Mouse (Mus musculus): ENCODE results near the gene Ctnnd1. TPM values are rescaled to one million over a fixed set of nuclear protein-coding genes. Genes with fewer than 3 reads are reported as not detected.

Gene Ctnnd1
- polyA plus RNA-seq, 1 experiment from 2014 or later, result 52.7 TPM

DNA sequence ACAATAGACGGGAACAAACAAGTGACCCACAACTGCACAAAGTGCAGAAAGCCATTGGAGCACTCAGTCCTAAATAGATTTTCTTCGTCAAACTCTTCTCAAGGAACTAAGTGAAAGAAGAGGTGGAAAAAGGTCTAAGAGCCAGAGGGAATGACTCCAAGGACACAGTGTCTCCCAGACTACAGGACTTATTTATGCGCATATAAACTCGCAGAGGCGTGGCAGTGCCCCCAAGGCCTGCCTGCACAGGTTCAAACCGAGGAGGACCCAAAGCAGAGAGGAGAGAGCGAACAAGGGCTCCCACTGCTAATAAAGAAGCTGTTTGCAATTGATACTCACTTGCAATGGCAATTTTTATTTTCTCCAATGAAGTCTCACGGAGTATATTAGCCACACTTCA, 64.9 kb downstream of the Ctnnd1 start:
- ATAC-seq (ENCODE audit: insufficient number of reproducible peaks, low FRiP score, low TSS enrichment, low read depth), result no peak

DNA sequence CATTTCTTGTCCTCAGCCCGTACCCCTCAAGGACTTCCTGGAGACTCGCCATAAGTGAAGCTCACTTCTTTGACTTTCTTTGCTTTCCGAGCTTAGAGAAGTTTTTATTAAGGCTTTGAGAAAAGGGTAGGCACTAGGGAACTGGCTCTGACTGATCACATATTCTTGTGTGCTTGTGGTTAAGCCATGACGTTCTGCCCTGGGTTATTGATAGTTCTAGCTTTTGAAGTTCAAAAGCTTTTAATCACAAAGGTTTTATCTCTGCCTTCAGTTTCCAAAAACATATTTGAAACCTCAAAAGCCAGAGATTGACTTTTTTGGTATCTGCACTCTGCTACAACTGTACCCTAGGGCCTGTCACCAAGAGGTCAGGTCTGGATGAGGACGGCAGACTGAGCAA, 68.3 kb downstream of the Ctnnd1 start:
- no peak for ATAC-seq (ENCODE audit: insufficient number of reproducible peaks, low FRiP score, low TSS enrichment, low read depth)
- no peak overlapping the region for H3K9ac ChIP-seq
- no peak overlapping the region for H3K4me3 ChIP-seq
- H3K27me3 ChIP-seq, result no peaks in the 10 kb centered on the region
- H3K27ac ChIP-seq, result no peak overlapping the region
- H3K4me1 ChIP-seq, result no peaks in the 10 kb centered on the region
- 69% methylated on average over 5 of the region's 5 CpGs for WGBS
- H3K36me3 ChIP-seq, result 0 out of 2 replicates have a peak, but pooled peaks cover 5% of the 10 kb centered on the region
- H3K9me3 ChIP-seq, result no peaks in the 10 kb centered on the region
- no peak overlapping the region for H3K4me2 ChIP-seq

More for the DNA sequence above, 64.9 kb downstream of the Ctnnd1 start:
- no peak overlapping the region for H3K27ac ChIP-seq
- 88% methylated on average over 8 of the region's 8 CpGs for WGBS
- no peak overlapping the region for H3K9ac ChIP-seq
- H3K4me3 ChIP-seq, result no peak overlapping the region
- no peaks in the 10 kb centered on the region for H3K4me1 ChIP-seq
- H3K36me3 ChIP-seq, result peaks cover 10% of the 10 kb centered on the region
- H3K27me3 ChIP-seq, result no peaks in the 10 kb centered on the region
- H3K9me3 ChIP-seq, result no peaks in the 10 kb centered on the region
- no peak overlapping the region for H3K4me2 ChIP-seq

DNA sequence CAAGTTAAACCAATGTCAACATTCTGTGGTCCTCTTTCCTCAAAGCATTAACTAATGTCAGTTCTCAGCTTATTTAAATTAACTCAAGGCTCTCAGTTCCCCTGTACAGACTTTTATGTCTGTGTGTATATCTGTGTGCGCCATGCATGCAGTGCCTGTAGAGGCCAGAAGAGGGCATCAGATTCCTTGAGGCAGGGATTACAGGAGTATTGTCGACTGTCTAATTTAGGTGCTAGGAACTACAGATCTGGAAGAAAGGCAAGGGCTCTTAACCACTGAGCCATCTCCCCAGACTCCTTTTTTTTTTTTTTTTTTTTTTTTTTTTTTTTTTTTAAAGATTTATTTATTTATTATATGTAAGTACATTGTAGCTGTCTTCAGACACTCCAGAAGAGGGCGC, 69.4 kb downstream of the Ctnnd1 start:
- Histone ChIP-seq H3K36me3 (0 out of 2 replicates have a peak, but pooled peaks cover 5% of the 10 kb centered on the region), H3K27ac (no peak overlapping the region), H3K9me3 (no peaks in the 10 kb centered on the region), H3K4me2 (no peak overlapping the region), H3K4me1 (no peaks in the 10 kb centered on the region), H3K4me3 (no peak overlapping the region), H3K9ac (no peak overlapping the region), H3K27me3 (no peaks in the 10 kb centered on the region)
- no peak for ATAC-seq (ENCODE audit: insufficient number of reproducible peaks, low FRiP score, low TSS enrichment, low read depth)
- 88% methylated on average over 2 of the region's 3 CpGs for WGBS

DNA sequence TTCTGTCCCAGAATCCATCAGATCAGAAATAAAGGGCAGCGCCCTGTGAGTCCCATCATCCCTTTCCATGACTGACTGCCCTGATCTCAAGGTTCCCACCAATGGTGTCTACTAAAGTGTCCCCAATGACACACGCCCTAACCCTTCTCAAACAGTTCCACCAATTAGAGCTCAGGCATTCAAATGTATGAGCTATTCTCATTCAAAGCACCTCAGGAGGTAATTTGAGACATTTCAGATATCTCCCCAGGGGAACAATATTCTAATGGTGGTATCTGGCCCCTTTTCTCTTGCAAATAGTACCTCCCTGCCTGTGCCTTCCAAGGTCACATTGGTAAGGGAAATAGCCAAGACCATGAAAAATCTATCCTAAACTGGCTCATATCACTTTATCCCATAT, 71.3 kb downstream of the Ctnnd1 start:
- WGBS, result 93% methylated on average over 2 of the region's 2 CpGs
- H3K4me3 ChIP-seq, result no peak overlapping the region
- ATAC-seq (ENCODE audit: insufficient number of reproducible peaks, low FRiP score, low TSS enrichment, low read depth), result no peak
- H3K27me3 ChIP-seq, result no peaks in the 10 kb centered on the region
- no peak overlapping the region for H3K9ac ChIP-seq
- no peak overlapping the region for H3K4me2 ChIP-seq
- no peaks in the 10 kb centered on the region for H3K4me1 ChIP-seq
- no peak overlapping the region for H3K27ac ChIP-seq
- no peaks in the 10 kb centered on the region for H3K36me3 ChIP-seq
- no peaks in the 10 kb centered on the region for H3K9me3 ChIP-seq

DNA sequence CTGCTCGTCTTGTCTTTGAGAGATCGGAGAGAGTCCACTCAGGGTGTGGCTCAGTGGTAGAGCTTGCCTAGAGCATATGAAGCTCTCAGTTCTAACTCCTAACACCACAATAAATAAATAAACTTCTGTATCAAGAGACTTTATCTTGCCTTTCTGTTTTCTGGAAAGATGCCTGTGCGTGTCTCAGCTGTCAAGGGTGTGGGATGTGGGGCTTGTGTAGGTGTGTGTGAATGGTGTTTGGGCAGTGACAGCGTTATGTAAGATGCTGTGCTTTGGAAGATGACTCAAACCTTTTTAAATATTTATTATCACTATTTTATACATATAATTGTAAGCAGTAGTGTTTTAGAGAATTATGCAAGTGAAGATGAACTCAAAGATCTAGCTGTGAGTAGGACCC, 76.4 kb downstream of the Ctnnd1 start:
- no peak overlapping the region for H3K4me2 ChIP-seq
- H3K4me3 ChIP-seq, result no peak overlapping the region
- H3K9ac ChIP-seq, result no peak overlapping the region
- H3K36me3 ChIP-seq, result no peaks in the 10 kb centered on the region
- H3K27me3 ChIP-seq, result no peaks in the 10 kb centered on the region
- no peak overlapping the region for H3K27ac ChIP-seq
- no peaks in the 10 kb centered on the region for H3K9me3 ChIP-seq
- H3K4me1 ChIP-seq, result no peaks in the 10 kb centered on the region
- 88% methylated on average over 4 of the region's 4 CpGs for WGBS
- ATAC-seq (ENCODE audit: insufficient number of reproducible peaks, low FRiP score, low TSS enrichment, low read depth), result no peak

DNA sequence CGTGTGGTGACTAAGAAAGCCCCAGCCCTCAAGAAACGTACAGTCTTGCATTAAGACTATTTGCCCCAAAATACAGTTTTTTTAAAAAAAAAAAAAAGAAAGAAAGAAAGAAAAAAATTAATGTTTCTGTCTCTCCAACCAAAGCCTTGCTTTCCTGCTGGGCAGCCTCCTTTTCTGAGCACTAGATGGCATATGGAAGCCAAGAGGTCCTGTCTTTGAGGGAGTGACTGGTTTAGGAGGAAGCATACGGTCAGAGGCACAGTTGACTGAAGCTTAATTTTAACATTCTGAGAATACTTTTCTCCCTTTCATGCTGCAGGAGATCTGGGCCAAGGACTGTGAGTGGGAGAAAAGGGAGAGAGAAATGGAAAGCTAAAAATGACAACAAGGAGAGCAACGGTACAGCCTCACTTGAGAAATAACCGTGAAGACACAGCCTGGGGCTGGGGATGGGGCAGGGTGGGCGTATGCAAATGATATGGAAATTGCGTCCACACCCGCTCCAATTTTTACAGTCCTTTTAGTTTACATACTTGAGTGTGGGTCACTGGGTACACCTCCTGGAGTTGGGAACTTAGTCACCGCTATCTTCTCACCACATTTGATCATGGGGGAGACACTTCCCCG, 93.6 kb downstream of the Ctnnd1 start:
- no peak for ATAC-seq (ENCODE audit: insufficient number of reproducible peaks, low FRiP score, low TSS enrichment, low read depth)
- WGBS, result 47% methylated on average over 10 of the region's 10 CpGs
- H3K9me3 ChIP-seq, result no peaks in the 10 kb centered on the region
- H3K27me3 ChIP-seq, result no peaks in the 10 kb centered on the region
- no peaks in the 10 kb centered on the region for H3K4me1 ChIP-seq
- no peaks in the 10 kb centered on the region for H3K36me3 ChIP-seq
- H3K9ac ChIP-seq, result no peak overlapping the region
- H3K27ac ChIP-seq, result no peak overlapping the region
- 0 out of 2 replicates have a peak overlapping the region, but pooled peaks have one; percentile 5 for H3K4me3 ChIP-seq
- peak overlapping the region; percentile 30; the same call in 1 of the 2 replicates for H3K4me2 ChIP-seq

DNA sequence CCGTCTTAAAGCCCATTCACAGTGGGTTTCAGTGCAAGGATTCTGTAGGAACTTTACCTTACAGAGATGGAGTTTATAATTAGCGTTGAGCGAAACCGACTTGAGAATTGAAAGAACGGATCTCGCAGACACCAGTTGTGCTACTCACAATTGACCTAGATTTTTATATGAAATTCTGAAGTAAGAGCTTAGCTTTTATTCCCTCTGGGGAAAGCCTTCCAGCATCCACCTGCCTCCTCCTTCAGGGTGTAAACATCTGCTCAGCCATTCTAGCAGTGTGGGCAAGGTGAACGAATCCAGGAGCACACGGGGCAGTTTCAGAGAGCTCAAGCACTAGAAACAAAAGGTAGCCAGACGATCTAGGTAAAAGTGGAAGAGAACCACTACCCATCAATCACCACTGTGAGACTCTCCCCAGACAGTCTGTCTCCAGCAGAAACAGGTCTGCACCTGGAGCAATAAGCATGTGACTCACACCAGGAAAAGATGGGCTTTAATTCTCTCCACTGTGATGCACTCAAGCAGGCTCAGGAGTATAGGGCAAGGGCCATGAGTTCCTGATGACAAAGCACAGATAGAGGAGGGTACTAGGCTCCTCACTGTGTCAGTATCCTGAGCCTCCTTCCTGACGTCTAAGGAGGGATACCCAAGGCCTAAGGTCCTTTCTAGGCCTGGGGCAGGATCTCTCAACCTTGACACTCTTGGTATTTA, 99.0 kb downstream of the Ctnnd1 start:
- 72% methylated on average over 10 of the region's 10 CpGs for WGBS
- no peak overlapping the region for H3K4me3 ChIP-seq
- ATAC-seq (ENCODE audit: insufficient number of reproducible peaks, low FRiP score, low TSS enrichment, low read depth), result no peak
- H3K4me1 ChIP-seq, result no peaks in the 10 kb centered on the region; the same call in 1 of the 2 replicates
- no peaks in the 10 kb centered on the region for H3K9me3 ChIP-seq
- no peak overlapping the region for H3K4me2 ChIP-seq
- no peak overlapping the region for H3K9ac ChIP-seq
- no peaks in the 10 kb centered on the region for H3K36me3 ChIP-seq
- no peaks in the 10 kb centered on the region for H3K27me3 ChIP-seq
- H3K27ac ChIP-seq, result no peak overlapping the region

Other genes with a start within 250 kb of the Ctnnd1 start
- 22.7 and 24.4 TPM in 2 replicates for gene Calcrl, start 225.4 kb downstream of the Ctnnd1 start, polyA plus RNA-seq (2015; fragmentation: Nextera tagmentation; extraction: Ambion mirVana)
- 28.6 and 29.9 TPM in 2 replicates for gene Tfpi, start 174.0 kb downstream of the Ctnnd1 start, polyA plus RNA-seq (2015; fragmentation: Nextera tagmentation; extraction: Ambion mirVana)
- 0.08 and 0.11 TPM in 2 replicates for gene Btbd18, start 8.3 kb upstream of the Ctnnd1 start, polyA plus RNA-seq (2015; fragmentation: Nextera tagmentation; extraction: Ambion mirVana)
- 211 and 227 TPM in 2 replicates for gene Selenoh, start 20.0 kb upstream of the Ctnnd1 start, polyA plus RNA-seq (2015; fragmentation: Nextera tagmentation; extraction: Ambion mirVana)
- gene Gm28635, start 27.3 kb upstream of the Ctnnd1 start, polyA plus RNA-seq (2015; fragmentation: Nextera tagmentation; extraction: Ambion mirVana), result not detected in 2 replicates
- gene Med19, start 27.6 kb upstream of the Ctnnd1 start, polyA plus RNA-seq (2015; fragmentation: Nextera tagmentation; extraction: Ambion mirVana), result 27.6 and 30.3 TPM in 2 replicates
- gene Tmx2, start 28.4 kb upstream of the Ctnnd1 start, polyA plus RNA-seq (2015; fragmentation: Nextera tagmentation; extraction: Ambion mirVana), result 95.2 and 98.7 TPM in 2 replicates
- 32.1 and 32.5 TPM in 2 replicates for gene Zdhhc5, start 64.4 kb upstream of the Ctnnd1 start, polyA plus RNA-seq (2015; fragmentation: Nextera tagmentation; extraction: Ambion mirVana)
- 26.8 and 28.7 TPM in 2 replicates for gene Clp1, start 76.6 kb upstream of the Ctnnd1 start, polyA plus RNA-seq (2015; fragmentation: Nextera tagmentation; extraction: Ambion mirVana)
- 5.7 and 7.1 TPM in 2 replicates for gene Ypel4, start 83.3 kb upstream of the Ctnnd1 start, polyA plus RNA-seq (2015; fragmentation: Nextera tagmentation; extraction: Ambion mirVana)
- gene Gm19426, start 92.9 kb upstream of the Ctnnd1 start, polyA plus RNA-seq (2015; fragmentation: Nextera tagmentation; extraction: Ambion mirVana), result 6.5 and 7.0 TPM in 2 replicates
- 47.0 and 55.8 TPM in 2 replicates for gene Serping1, start 124.7 kb upstream of the Ctnnd1 start, polyA plus RNA-seq (2015; fragmentation: Nextera tagmentation; extraction: Ambion mirVana)
- 45.5 and 49.2 TPM in 2 replicates for gene Ube2l6, start 148.1 kb upstream of the Ctnnd1 start, polyA plus RNA-seq (2015; fragmentation: Nextera tagmentation; extraction: Ambion mirVana)
- gene Smtnl1, start 171.9 kb upstream of the Ctnnd1 start, polyA plus RNA-seq (2015; fragmentation: Nextera tagmentation; extraction: Ambion mirVana), result 0.76 and 3.4 TPM in 2 replicates
- gene Timm10, start 176.2 kb upstream of the Ctnnd1 start, polyA plus RNA-seq (2015; fragmentation: Nextera tagmentation; extraction: Ambion mirVana), result 45.0 and 49.8 TPM in 2 replicates
- gene Slc43a1, start 188.1 kb upstream of the Ctnnd1 start, polyA plus RNA-seq (2015; fragmentation: Nextera tagmentation; extraction: Ambion mirVana), result 14.5 and 16.5 TPM in 2 replicates
- 0.96 TPM in 2 replicates for gene Rtn4rl2, start 235.9 kb upstream of the Ctnnd1 start, polyA plus RNA-seq (2015; fragmentation: Nextera tagmentation; extraction: Ambion mirVana)

All from limb, embryonic 15.5 days (tissue).